Mouse (Mus musculus): Measurements from ENCODE around the gene Baiap2l1. TPM values are rescaled to one million over a fixed set of nuclear protein-coding genes. Genes with fewer than 3 reads are reported as not detected.

Baiap2l1 gene
- polyA plus RNA-seq, 1 experiment from 2014 or later: 7.3 TPM

Other genes with a start within 250 kb of the Baiap2l1 start
- 0.06 and 0.22 TPM in 2 replicates for gene Bhlha15, start 167.8 kb downstream of the Baiap2l1 start, polyA plus RNA-seq (2015; fragmentation: Nextera tagmentation; extraction: Ambion mirVana)
- 26.3 and 27.0 TPM in 2 replicates for gene Tecpr1, start 134.5 kb downstream of the Baiap2l1 start, polyA plus RNA-seq (2015; fragmentation: Nextera tagmentation; extraction: Ambion mirVana)
- 112 and 126 TPM in 2 replicates for gene Bri3, start 113.7 kb downstream of the Baiap2l1 start, polyA plus RNA-seq (2015; fragmentation: Nextera tagmentation; extraction: Ambion mirVana)
- 0.34 and 0.41 TPM in 2 replicates for gene Nptx2, start 187.8 kb upstream of the Baiap2l1 start, polyA plus RNA-seq (2015; fragmentation: Nextera tagmentation; extraction: Ambion mirVana)